Mouse (Mus musculus) erythroblast, embryonic 14.5 days (primary cell): ENCODE data around the gene Foxd2. TPM values are rescaled to one million over a fixed set of nuclear protein-coding genes. Genes with fewer than 3 reads are reported as not detected.

Source experiments
- H3K27me3 ChIP-seq: 2 replicates; pipeline ENCODE4 v1.6.1; 2012; ENCODE audit warnings: inconsistent platforms; ENCODE audit not compliant: control insufficient read depth
- H3K36me3 ChIP-seq: 2 replicates; pipeline ENCODE4 v1.6.1; 2012; ENCODE audit warnings: mild to moderate bottlenecking, inconsistent platforms; ENCODE audit not compliant: control insufficient read depth
- H3K4me1 ChIP-seq: 2 replicates; pipeline ENCODE4 v1.6.1; 2012; ENCODE audit warnings: inconsistent platforms; ENCODE audit not compliant: control insufficient read depth
- H3K4me3 ChIP-seq: replicated peaks from 2 replicates; pipeline ENCODE3; 2012; ENCODE audit warnings: moderate library complexity, mild to moderate bottlenecking, inconsistent platforms
- H3K9me3 ChIP-seq: 2 replicates; pipeline ENCODE4 v1.6.1; 2012; ENCODE audit warnings: low read length, inconsistent platforms, mixed read lengths; ENCODE audit not compliant: control insufficient read depth
- GATA1 ChIP-seq: IDR thresholded peaks from 2 replicates; pipeline ENCODE4 v1.6.1; 2012; ENCODE audit warnings: low read length, inconsistent platforms, mixed read lengths
- TAL1 ChIP-seq: IDR thresholded peaks from 3 replicates; pipeline ENCODE4 v1.6.1; 2012; ENCODE audit warnings: low read length, inconsistent platforms, mixed read lengths
- polyA plus RNA-seq: library from polyadenylated mRNA; stranded (reverse); fragments of >175 nt; gene quantifications from 2 replicates; pipeline ENCODE4 v1.2.3, GENCODE M21; 2012

The Foxd2 gene
- polyA plus RNA-seq, 1 experiment = 0.01 TPM

DNA sequence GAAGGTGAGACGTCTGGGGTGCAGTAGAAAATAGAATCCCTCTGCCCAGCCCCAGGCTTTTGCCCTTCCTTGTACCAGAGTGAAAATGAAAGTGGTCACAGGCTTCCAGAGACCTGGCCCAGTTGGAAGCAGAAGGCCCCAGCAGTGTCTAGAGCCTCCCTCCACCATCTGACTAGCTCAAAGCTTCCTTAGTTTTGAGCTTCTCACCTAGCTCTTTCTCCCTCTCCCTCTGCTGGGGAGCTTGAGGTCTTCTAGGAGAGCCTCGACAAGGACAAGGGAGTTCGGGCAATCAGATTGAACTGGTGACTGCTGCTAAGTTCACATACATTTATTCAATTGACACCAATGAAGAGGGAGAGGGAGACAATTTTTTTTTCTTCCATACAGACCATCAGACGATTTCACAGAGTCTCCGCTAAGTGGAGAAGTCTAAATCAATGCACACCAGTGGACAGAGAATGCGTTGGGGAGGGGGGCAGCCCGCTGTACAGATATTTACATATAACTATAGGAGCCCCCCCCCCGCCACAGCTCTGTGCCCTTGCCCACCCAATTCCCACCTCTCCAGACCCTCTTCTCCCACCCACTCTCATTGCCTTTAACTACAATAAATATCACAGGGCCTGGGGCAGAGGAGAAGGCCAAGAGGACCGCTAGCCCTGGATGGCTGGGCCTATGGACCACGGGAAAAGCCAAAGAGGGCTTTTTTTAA is 2.5 kb downstream of the Foxd2 start:
- H3K4me3 ChIP-seq = no peak overlapping the region
- peaks cover 100% of the 10 kb centered on the region for H3K27me3 ChIP-seq

DNA sequence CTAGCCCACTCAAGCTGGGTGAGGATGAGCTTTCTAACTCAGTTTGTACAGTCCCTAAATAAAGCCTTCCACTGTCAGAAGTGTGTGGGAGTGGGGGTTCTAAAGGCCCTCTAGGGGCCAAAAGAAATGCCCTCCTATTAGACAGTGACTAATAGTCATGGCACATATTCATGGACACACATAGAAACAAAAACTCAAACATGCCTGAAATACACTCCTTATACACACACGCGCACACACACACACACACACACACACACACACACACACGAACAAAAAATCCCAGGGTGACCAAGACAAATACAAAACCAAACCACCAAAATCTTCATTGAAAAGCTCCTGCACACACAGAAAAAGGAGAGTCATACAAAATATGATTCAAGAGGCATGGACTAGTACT is 3.2 kb downstream of the Foxd2 start:
- peaks cover 100% of the 10 kb centered on the region for H3K27me3 ChIP-seq
- peaks cover 17% of the 10 kb centered on the region for H3K4me1 ChIP-seq

More for the DNA sequence above, 2.5 kb downstream of the Foxd2 start:
- no peak for TF ChIP-seq GATA1
- no peak for TF ChIP-seq TAL1
- Histone ChIP-seq H3K9me3 (peaks cover 11% of the 10 kb centered on the region; the same call in 1 of the 2 replicates), H3K4me1 (peaks cover 17% of the 10 kb centered on the region), H3K36me3 (no peaks in the 10 kb centered on the region)

DNA sequence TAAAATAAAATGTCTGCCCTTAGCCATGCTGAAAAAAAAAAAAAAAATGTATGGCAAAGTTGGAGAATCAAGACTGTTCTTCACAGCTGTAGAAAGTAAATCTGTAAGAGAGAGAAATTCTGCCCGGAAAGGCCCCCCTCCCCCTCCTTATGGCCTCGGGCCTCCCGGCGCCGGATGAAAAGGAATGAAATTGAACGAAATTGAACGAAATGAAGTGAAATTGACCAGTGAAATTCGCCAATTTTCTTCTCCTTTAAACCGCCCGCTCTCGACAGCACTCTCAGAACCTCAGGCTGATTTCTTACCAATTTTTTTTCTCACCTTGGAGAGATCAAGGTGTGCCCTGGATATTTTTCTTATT is 5.3 kb downstream of the Foxd2 start:
- Histone ChIP-seq H3K36me3 (no peaks in the 10 kb centered on the region), H3K27me3 (peaks cover 100% of the 10 kb centered on the region), H3K9me3 (peaks cover 8% of the 10 kb centered on the region; the same call in 1 of the 2 replicates), H3K4me1 (peaks cover 6% of the 10 kb centered on the region), H3K4me3 (no peak overlapping the region)
- TF ChIP-seq TAL1 (no peak), GATA1 (no peak)

More for the DNA sequence above, 3.2 kb downstream of the Foxd2 start:
- peaks cover 11% of the 10 kb centered on the region; the same call in 1 of the 2 replicates for H3K9me3 ChIP-seq
- TF ChIP-seq TAL1 = no peak
- no peak for TF ChIP-seq GATA1
- no peaks in the 10 kb centered on the region for H3K36me3 ChIP-seq
- no peak overlapping the region for H3K4me3 ChIP-seq

DNA sequence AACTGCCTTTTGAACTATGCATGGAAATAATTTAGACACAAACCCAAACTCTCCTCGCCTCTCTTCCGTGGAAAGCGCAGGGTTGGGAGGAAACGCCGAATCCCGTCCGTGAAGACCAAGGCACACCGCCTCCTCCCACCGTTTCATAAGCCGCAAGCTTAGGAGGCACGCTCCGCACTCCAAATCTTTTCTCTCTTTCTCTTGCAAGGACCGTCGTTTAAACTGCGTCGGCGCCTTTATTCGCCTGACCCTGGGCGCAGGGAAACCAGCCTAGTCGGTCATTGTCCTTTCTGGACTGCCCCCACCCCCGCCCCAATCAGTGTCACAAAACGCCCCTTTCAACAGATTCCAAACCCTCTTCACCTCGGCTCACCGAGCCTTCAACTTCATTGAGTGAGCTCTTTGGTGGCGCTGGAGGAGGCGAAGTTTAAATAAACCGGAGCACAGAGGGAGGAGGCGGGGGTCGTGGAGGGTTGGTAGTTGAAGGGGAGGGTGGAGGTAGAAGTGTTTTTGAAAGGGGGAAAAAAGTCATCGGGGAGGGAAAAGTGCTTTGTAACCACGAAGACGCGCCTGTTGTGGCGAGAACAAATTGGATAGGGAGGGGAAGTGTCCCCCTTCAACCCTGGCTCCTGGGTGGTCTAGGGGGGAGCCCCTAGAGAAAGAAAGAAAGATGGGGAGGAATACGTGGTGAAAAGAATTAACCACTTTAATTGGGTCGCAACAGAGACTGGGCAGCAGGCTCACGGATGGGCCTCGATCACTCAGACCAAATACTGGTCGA is 5.8 kb downstream of the Foxd2 start:
- no peaks in the 10 kb centered on the region for H3K36me3 ChIP-seq

DNA sequence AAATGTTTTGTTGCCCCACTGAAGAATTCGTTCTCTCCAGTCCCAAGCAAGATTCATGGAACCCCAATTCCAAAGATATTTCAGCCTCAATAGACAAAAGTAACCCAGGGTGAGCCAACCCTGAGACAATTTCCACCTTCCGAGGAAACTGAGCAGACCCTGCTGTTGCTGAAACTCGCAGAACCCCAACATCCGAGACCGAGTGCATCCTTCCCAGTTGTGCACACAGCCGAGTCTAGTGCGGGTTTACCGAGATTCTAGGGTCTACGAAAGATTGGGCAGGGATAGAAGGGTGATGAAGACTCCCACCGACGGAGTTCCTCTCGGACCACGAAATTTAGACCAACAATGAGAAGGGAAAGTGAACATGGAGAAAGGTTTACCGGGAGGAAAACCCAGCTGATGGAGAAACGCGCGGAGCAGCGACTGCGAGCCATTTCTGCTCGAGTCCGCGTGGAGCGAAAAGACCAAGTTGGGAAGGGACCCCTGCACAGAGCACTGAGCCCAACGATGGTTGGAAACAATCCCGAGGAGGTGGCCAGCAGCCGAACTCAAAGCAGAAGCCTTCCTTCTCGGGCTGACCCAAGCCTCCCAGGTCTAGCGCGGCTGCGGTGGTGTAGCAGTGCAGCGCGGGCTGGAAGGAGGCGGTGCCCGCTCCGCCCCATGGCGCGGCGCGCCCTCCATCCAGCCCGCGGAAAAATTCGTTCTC is 6.9 kb downstream of the Foxd2 start:
- H3K9me3 ChIP-seq = no peaks in the 10 kb centered on the region; the same call in 1 of the 2 replicates
- H3K27me3 ChIP-seq = peaks cover 95% of the 10 kb centered on the region
- no peaks in the 10 kb centered on the region for H3K4me1 ChIP-seq
- TF ChIP-seq GATA1 (no peak), TAL1 (no peak)
- no peaks in the 10 kb centered on the region for H3K36me3 ChIP-seq
- no peak overlapping the region for H3K4me3 ChIP-seq

More for the DNA sequence above, 5.8 kb downstream of the Foxd2 start:
- peaks cover under 1% of the 10 kb centered on the region; the same call in 1 of the 2 replicates for H3K4me1 ChIP-seq
- peaks cover 100% of the 10 kb centered on the region for H3K27me3 ChIP-seq
- H3K9me3 ChIP-seq = peaks cover 4% of the 10 kb centered on the region; the same call in 1 of the 2 replicates
- no peak overlapping the region for H3K4me3 ChIP-seq
- TF ChIP-seq GATA1 (no peak), TAL1 (no peak)

DNA sequence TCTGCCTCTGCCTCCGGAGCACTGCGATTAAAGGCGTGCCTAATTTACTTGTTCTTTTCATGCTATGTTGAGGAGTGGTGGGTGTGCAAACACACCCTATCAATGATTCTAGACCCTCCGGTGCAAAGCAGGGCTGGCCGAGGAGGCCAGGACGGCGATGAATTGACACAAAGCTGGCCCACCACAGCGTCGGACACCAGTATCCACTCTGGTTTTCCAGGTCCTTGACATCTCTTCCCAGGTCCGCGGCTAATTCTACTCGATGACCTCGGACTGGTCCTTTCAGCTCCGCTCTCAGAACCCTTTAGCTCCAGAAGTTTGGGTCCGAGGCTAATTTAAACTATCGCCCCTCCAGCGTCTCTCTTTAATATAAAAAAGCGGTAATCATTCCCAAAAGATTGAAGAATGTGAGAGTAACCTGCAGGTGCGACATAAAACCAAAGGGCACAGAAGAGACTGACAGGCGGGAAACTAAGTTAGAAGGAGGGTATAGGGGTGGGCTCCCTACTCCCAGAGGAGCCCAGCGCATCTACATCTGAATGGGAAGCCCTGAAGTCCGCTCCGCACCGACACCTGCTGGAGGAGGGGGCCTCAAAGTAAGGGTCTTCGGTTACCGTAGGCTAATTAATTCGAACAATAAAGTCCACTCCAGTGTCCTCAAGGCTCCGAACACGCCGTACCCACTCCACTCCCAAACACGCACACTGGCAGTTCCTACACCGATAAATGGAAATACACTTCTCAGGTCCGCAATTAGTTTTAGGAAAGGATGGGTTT is 7.6 kb downstream of the Foxd2 start:
- Histone ChIP-seq H3K4me1 (no peaks in the 10 kb centered on the region), H3K9me3 (no peaks in the 10 kb centered on the region; the same call in 1 of the 2 replicates), H3K36me3 (no peaks in the 10 kb centered on the region), H3K4me3 (no peak overlapping the region), H3K27me3 (peaks cover 92% of the 10 kb centered on the region)
- TF ChIP-seq TAL1 (no peak), GATA1 (no peak)

DNA sequence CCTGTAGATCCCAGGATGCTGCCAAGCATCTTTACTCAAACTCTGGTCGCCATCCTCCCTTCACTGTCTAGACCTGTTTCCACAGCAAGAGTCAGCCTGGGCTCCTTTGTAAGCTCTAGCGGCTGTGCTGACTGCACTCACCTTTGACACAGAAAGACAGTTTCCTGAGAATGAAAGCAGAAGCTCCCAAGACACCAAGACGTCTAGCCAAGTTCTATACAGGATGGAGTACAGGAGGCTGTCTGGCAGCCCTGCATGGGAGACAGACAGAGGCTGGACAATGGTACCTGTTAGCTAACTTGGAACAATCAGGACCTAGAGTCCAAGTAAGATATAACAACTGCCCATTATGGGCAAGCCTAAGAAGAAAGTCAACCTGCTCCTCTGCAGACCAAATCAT is 8.8 kb downstream of the Foxd2 start:
- Histone ChIP-seq H3K27me3 (peaks cover 84% of the 10 kb centered on the region), H3K36me3 (no peaks in the 10 kb centered on the region), H3K4me3 (no peak overlapping the region), H3K4me1 (no peaks in the 10 kb centered on the region), H3K9me3 (no peaks in the 10 kb centered on the region; the same call in 1 of the 2 replicates)
- TF ChIP-seq GATA1 = no peak
- TF ChIP-seq TAL1 = no peak

DNA sequence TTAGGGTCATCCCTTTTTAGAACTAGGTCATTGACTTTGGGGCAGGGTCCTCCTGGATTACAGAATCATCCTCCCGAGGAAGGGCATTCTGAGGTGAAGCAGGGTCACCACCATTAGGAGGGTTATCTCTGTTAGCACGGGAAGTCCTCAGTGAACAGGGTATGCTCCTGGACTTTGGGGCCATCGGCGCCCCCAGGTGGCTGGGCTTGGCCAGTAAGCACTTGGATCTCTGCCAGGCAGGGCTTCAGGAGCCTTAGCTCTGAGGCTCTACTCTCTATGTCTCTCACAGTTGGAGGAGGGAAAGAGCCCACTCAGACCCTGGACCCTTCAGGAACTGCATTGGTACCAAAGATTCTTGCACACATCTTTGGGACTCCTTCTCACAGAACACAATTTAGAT is 10.8 kb downstream of the Foxd2 start:
- no peak overlapping the region for H3K4me3 ChIP-seq
- TF ChIP-seq GATA1 (no peak), TAL1 (no peak)
- no peaks in the 10 kb centered on the region for H3K36me3 ChIP-seq
- H3K9me3 ChIP-seq = no peaks in the 10 kb centered on the region; the same call in 1 of the 2 replicates
- no peaks in the 10 kb centered on the region for H3K4me1 ChIP-seq
- peaks cover 66% of the 10 kb centered on the region for H3K27me3 ChIP-seq
